Mouse (Mus musculus) common myeloid progenitor, adult 5-6 weeks (primary cell): ENCODE measurements around the gene Csmd2. TPM values are rescaled to one million over a fixed set of nuclear protein-coding genes. Genes with fewer than 3 reads are reported as not detected.

Experiments used
- ATAC-seq: replicated peaks from 2 replicates; pipeline ENCODE4 v1.8.0; 2016; ENCODE audit warnings: low read depth, mild to moderate bottlenecking, moderate TSS enrichment, inconsistent platforms; ENCODE audit not compliant: poor library complexity, severe bottlenecking
- total RNA-seq: library from RNA; stranded (forward); fragments of 200-1000, 187-1606 nt; gene quantifications from 2 replicates; pipeline ENCODE4 v1.2.3, GENCODE M21; 2017

Csmd2 gene
- total RNA-seq, 1 experiment from 2014 or later, result not detected

- no peak for ATAC-seq
These were observed 146.8 kb downstream of the Csmd2 start for GRCm38 (mm10) chr4:128134348-128134994.

GRCm38 (mm10) chr4:128135014-128135622, 147.5 kb downstream of the Csmd2 start:
- ATAC-seq, result no peak

GRCm38 (mm10) chr4:128139991-128140390, 152.3 kb downstream of the Csmd2 start:
- no peak for ATAC-seq

- ATAC-seq, result no peak
These were observed 153.8 kb downstream of the Csmd2 start for GRCm38 (mm10) chr4:128141161-128142101.

GRCm38 (mm10) chr4:128142279-128142678, 154.6 kb downstream of the Csmd2 start:
- ATAC-seq, result no peak

GRCm38 (mm10) chr4:128143147-128143546, 155.5 kb downstream of the Csmd2 start:
- no peak for ATAC-seq

- ATAC-seq, result no peak
These were observed 161.9 kb downstream of the Csmd2 start for GRCm38 (mm10) chr4:128149524-128149923.

- ATAC-seq, result no peak
These were observed 164.4 kb downstream of the Csmd2 start for GRCm38 (mm10) chr4:128152066-128152465.

GRCm38 (mm10) chr4:128153144-128153543, 165.5 kb downstream of the Csmd2 start:
- ATAC-seq, result no peak

GRCm38 (mm10) chr4:128155226-128155625, 167.6 kb downstream of the Csmd2 start:
- ATAC-seq, result no peak

GRCm38 (mm10) chr4:128160656-128161055, 173.0 kb downstream of the Csmd2 start:
- no peak for ATAC-seq

GRCm38 (mm10) chr4:128170181-128170580, 182.5 kb downstream of the Csmd2 start:
- no peak for ATAC-seq

- no peak for ATAC-seq
These were observed 183.6 kb downstream of the Csmd2 start for GRCm38 (mm10) chr4:128171233-128171632.

GRCm38 (mm10) chr4:128171701-128172100, 184.0 kb downstream of the Csmd2 start:
- no peak for ATAC-seq

- no peak for ATAC-seq
These were observed 191.3 kb downstream of the Csmd2 start for GRCm38 (mm10) chr4:128178974-128179373.

- ATAC-seq, result no peak
These were observed 191.9 kb downstream of the Csmd2 start for GRCm38 (mm10) chr4:128179581-128179980.

- no peak for ATAC-seq
These were observed 197.1 kb downstream of the Csmd2 start for GRCm38 (mm10) chr4:128184747-128185146.

- ATAC-seq, result no peak
These were observed 206.8 kb downstream of the Csmd2 start for GRCm38 (mm10) chr4:128194454-128194853.

- ATAC-seq, result no peak
These were observed 230.4 kb downstream of the Csmd2 start for GRCm38 (mm10) chr4:128217991-128218595.

GRCm38 (mm10) chr4:128224453-128224852, 236.8 kb downstream of the Csmd2 start:
- ATAC-seq, result no peak
